Mouse (Mus musculus) liver, embryonic 14.5 days (tissue): Measurements from ENCODE around the gene Ifna2. TPM values are rescaled to one million over a fixed set of nuclear protein-coding genes. Genes with fewer than 3 reads are reported as not detected.

Source experiments
- ATAC-seq: fragments of 200-750 bp; cut with Nextera tagmentation; 2 replicates; pipeline ENCODE4 v1.8.0; 2017; ENCODE audit warnings: moderate number of reproducible peaks, mild to moderate bottlenecking, moderate library complexity; ENCODE audit not compliant: insufficient read depth
- DNase-seq, 3 experiments: peaks; one replicate each; pipeline ENCODE4 v3.0.0-alpha.2; 2012 to 2013; ENCODE audit warnings: low read depth in 3 of 3, low spot score in 3 of 3
- H3K27ac ChIP-seq: fragments of 300-500 bp; sonication (generic); 2 replicates; pipeline ENCODE4 v1.5.1; 2014; ENCODE audit warnings: moderate library complexity, mild to moderate bottlenecking, control low read depth, inconsistent platforms
- H3K27me3 ChIP-seq: fragments of 300-500 bp; sonication (generic); 2 replicates; pipeline ENCODE4 v1.6.1; 2014; ENCODE audit warnings: mild to moderate bottlenecking, low read length, moderate library complexity; ENCODE audit not compliant: control insufficient read depth, insufficient read depth
- H3K36me3 ChIP-seq: fragments of 300-500 bp; sonication (generic); replicated peaks from 2 replicates; pipeline ENCODE4 v1.6.1; 2014; ENCODE audit warnings: low read depth; ENCODE audit not compliant: control insufficient read depth, insufficient read depth
- H3K4me1 ChIP-seq, 2 experiments: fragments of 200-500 bp in 1 of 2; fragments of 300-500 bp in 1 of 2; sonication (generic) in 1 of 2; replicated peaks; 2 replicates each; pipeline ENCODE4 v1.6.1; 2012 to 2014; ENCODE audit warnings: antibody characterized with exemption in 1 of 2, inconsistent platforms in 1 of 2, low read length in 1 of 2; ENCODE audit not compliant: control insufficient read depth in 2 of 2, insufficient read depth in 2 of 2
- H3K4me2 ChIP-seq: fragments of 300-500 bp; sonication (generic); 2 replicates; pipeline ENCODE4 v1.6.1; 2014; ENCODE audit warnings: low read depth, mild to moderate bottlenecking, control low read depth, moderate library complexity
- H3K4me3 ChIP-seq, 2 experiments: fragments of 200-500 bp in 1 of 2; fragments of 300-500 bp in 1 of 2; sonication (generic) in 1 of 2; 2 replicates each; pipeline ENCODE4 v1.5.1; 2012 to 2014; ENCODE audit warnings: low read depth in 2 of 2, low read length in 2 of 2, mild to moderate bottlenecking in 2 of 2, control low read depth in 1 of 2, inconsistent platforms in 1 of 2, moderate library complexity in 1 of 2; ENCODE audit not compliant: insufficient read depth in 1 of 2
- H3K9ac ChIP-seq: fragments of 300-500 bp; sonication (generic); replicated peaks from 2 replicates; pipeline ENCODE4 v1.6.1; 2014; ENCODE audit warnings: mild to moderate bottlenecking, control low read depth, moderate library complexity
- H3K9me3 ChIP-seq: fragments of 300-500 bp; sonication (generic); 2 replicates; pipeline ENCODE4 v1.6.1; 2016; ENCODE audit warnings: low read length, mixed read lengths; ENCODE audit not compliant: control insufficient read depth
- CTCF ChIP-seq: IDR thresholded peaks from 2 replicates; pipeline ENCODE4 v1.5.1; 2016; ENCODE audit warnings: antibody characterized with exemption, low read depth, control low read depth
- EP300 ChIP-seq: IDR thresholded peaks from 2 replicates; pipeline ENCODE4 v1.6.1; 2016; ENCODE audit warnings: antibody characterized with exemption, low read depth
- WGBS: fragments of 180-500 bp; shearing (Covaris S2); extraction: QIAGEN DNeasy Blood & Tissue Kit; methylation state at CpG from one replicate; pipeline ENCODE4 v1.1.7; 2014; ENCODE audit not compliant: insufficient replicate concordance; 5-methylcytosine and 5-hydroxymethylcytosine counted together
- polyA plus RNA-seq, 2 experiments: library from polyadenylated mRNA; depleted of rRNA in 1 of 2; stranded (reverse) in 1 of 2; unstranded in 1 of 2; fragments of >200 nt; fragmentation: Nextera tagmentation in 1 of 2; extraction: Ambion mirVana in 1 of 2; gene quantifications; 2 replicates each; pipeline versions ENCODE4 v1.2.1 to v1.2.3; 2012 to 2014

Ifna2 gene
- polyA plus RNA-seq, 2 experiments = not detected

DNA sequence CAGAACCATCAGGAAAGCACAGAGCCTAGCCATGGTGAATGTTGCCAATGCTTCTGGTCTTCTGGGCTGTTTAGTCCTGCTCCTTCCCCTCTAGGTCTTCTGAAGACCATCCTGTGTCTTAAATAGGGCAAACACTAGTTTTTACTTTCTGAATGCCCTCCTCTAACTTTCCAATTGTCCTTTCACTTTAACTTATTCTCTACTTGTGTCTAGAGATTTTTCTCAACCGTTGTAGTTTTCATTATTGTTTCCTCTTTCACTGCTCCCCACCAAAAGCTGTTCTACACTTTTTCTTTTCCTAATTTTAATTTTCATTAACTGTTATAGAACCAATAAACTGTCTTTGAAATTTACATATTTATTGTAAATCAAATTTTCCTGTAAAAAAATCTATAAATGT lies 6.9 kb downstream of the Ifna2 start, which contains the start of gene Ifna16:
TSS of gene Ifna16 (minus strand) at position 101 of the 400 bp plus-strand sequence.
- H3K4me2 ChIP-seq = no peak within 1 kb of the TSS
- WGBS = 45% methylated on average over 1 of the region's 1 CpGs
- no peak for TF ChIP-seq CTCF
- no peak for TF ChIP-seq EP300
- H3K4me3 ChIP-seq = no peak within 1 kb of the TSS
- no peak for ATAC-seq
- H3K9ac ChIP-seq = no peak within 1 kb of the TSS
- H3K4me1 ChIP-seq = no peaks in the 10 kb centered on the region
- no peaks in the 10 kb centered on the region for H3K36me3 ChIP-seq
- no peak within 1 kb of the TSS for H3K27ac ChIP-seq
- H3K27me3 ChIP-seq = no peaks in the 10 kb centered on the region
- DNase-seq = no peak
- H3K9me3 ChIP-seq = no peaks in the 10 kb centered on the region

DNA sequence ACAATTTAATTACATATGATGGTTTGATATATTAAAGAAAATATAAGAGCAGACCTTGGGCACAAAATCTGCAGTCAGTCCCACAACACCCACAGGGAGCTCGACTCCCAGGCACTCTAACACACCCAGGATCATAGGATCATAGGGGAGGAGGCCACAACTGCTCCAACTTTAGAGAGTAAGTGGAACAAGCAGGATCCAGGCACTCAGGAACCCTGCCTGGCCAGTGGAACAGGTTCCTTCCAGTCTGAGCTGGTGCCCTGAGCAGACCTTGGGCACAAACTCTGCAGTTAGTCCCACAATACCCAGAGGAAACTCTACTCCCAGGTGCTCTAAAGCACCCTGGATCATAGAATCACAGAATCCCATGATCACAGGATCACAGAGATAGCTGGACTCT lies 28.3 kb downstream of the Ifna2 start:
- Histone ChIP-seq H3K9me3 (no peaks in the 10 kb centered on the region), H3K9ac (no peak overlapping the region), H3K4me1 (no peaks in the 10 kb centered on the region), H3K4me2 (no peak overlapping the region), H3K36me3 (no peaks in the 10 kb centered on the region), H3K27ac (no peak overlapping the region), H3K27me3 (no peaks in the 10 kb centered on the region), H3K4me3 (no peak overlapping the region)
- no peak for ATAC-seq
- 19% methylated on average over 1 of the region's 1 CpGs for WGBS
- no peak for TF ChIP-seq CTCF
- TF ChIP-seq EP300 = no peak
- no peak for DNase-seq

DNA sequence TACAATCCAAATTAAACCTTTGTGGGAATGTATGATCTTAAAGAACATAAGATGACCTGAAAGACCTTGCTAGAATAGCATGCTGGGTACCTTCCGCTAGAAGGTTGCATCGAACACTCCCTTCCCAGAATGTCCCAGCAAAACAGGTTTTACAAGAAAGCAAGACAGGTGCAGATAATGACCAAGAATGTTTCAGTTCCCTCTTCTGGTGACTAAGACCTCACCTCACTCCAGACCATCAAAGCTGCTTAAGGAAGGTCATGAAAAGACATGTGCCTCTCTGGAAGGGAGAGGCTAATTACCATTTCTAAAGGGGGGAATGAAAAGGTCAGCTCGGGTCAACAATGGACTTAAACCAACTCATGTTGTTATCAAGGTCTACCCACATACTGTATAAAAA lies 30.1 kb downstream of the Ifna2 start:
- ATAC-seq = no peak
- no peak overlapping the region for H3K4me3 ChIP-seq
- WGBS = 68% methylated on average over 3 of the region's 3 CpGs

DNA sequence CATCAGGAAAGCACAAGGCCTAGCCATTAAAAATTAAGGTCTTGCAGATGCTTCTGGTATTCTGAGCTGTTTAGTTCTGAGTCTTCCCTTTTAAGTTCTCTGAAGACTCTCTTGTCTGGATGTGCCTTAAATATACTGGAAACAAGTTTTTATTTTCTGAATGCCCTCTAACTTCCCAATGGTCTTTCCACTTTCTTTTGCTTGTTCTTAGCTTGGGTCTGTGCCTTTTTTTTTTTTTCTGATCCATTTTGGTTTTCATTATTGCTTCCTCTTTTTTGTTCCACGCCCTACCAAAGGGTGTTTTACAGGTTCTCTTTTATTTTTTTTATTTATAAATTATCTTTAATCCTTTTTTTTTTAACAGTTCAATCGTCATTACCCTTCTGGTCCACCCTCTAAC lies 39.4 kb downstream of the Ifna2 start, which contains the start of gene Ifna13:
TSS of gene Ifna13 (minus strand) at position 101 of the 400 bp plus-strand sequence.
- WGBS = 23% methylated on average over 2 of the region's 2 CpGs
- Histone ChIP-seq H3K9ac (no peak within 1 kb of the TSS), H3K36me3 (no peaks in the 10 kb centered on the region), H3K27ac (no peak within 1 kb of the TSS), H3K4me2 (no peak within 1 kb of the TSS), H3K9me3 (no peaks in the 10 kb centered on the region), H3K27me3 (no peaks in the 10 kb centered on the region), H3K4me3 (no peak within 1 kb of the TSS), H3K4me1 (no peaks in the 10 kb centered on the region)
- no peak for ATAC-seq
- TF ChIP-seq CTCF = no peak
- no peak for TF ChIP-seq EP300
- no peak for DNase-seq

More for the DNA sequence above, 30.1 kb downstream of the Ifna2 start:
- Histone ChIP-seq H3K27me3 (no peaks in the 10 kb centered on the region), H3K4me2 (no peak overlapping the region), H3K9me3 (no peaks in the 10 kb centered on the region), H3K36me3 (no peaks in the 10 kb centered on the region), H3K9ac (no peak overlapping the region), H3K4me1 (no peaks in the 10 kb centered on the region), H3K27ac (no peak overlapping the region)
- no peak for DNase-seq
- TF ChIP-seq CTCF = no peak
- TF ChIP-seq EP300 = no peak

DNA sequence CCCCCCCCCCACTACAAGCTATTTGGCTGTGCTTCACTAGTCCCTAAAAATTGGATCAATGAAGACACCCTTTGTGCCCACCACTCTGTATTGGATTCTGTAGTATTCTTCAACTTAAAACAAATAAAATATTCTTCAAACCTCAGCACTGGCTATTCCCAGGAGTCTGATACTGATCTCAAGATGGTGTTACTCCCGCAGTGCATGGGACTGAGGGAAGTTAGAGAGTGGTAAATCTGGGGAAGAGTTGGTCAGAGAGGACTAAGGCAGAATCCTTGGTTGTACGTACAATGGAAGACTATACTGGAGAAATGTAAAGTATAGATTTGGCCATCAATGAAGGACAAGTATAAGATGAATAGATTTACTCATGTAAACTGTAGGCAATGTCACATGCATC lies 41.2 kb downstream of the Ifna2 start:
- Histone ChIP-seq H3K4me2 (no peak overlapping the region), H3K27me3 (no peaks in the 10 kb centered on the region), H3K36me3 (no peaks in the 10 kb centered on the region), H3K4me1 (no peaks in the 10 kb centered on the region), H3K9ac (no peak overlapping the region), H3K4me3 (no peak overlapping the region), H3K27ac (no peak overlapping the region), H3K9me3 (no peaks in the 10 kb centered on the region)
- no peak for DNase-seq
- no peak for ATAC-seq
- no peak for TF ChIP-seq EP300
- TF ChIP-seq CTCF = no peak
- WGBS = 21% methylated on average over 2 of the region's 2 CpGs
